Mouse (Mus musculus) limb, embryonic 11.5 days (tissue): ENCODE results near the gene Dcpp3. TPM values are rescaled to one million over a fixed set of nuclear protein-coding genes. Genes with fewer than 3 reads are reported as not detected.
"Not testable (repeated sequence)": the region's sequence is repeated elsewhere in the genome, so short reads cannot be mapped to it uniquely, and the experiment has no call there.

Experiments
- ATAC-seq: fragments of 200-750 bp; cut with Nextera tagmentation; 2 replicates; pipeline ENCODE4 v1.8.0; 2017; ENCODE audit warnings: low read depth; ENCODE audit not compliant: insufficient number of reproducible peaks, low FRiP score, low TSS enrichment
- DNase-seq: peaks from one replicate; pipeline ENCODE4 v3.0.0-alpha.2; 2015; ENCODE audit warnings: low spot score
- H3K27ac ChIP-seq: fragments of 300-500 bp; sonication (generic); replicated peaks from 2 replicates; pipeline ENCODE4 v1.5.1; 2014; ENCODE audit warnings: low read depth, mild to moderate bottlenecking, low read length
- H3K27me3 ChIP-seq: fragments of 300-500 bp; sonication (generic); 2 replicates; pipeline ENCODE4 v1.6.1; 2014; ENCODE audit warnings: mild to moderate bottlenecking, low read length, mixed read lengths; ENCODE audit not compliant: control insufficient read depth, insufficient read depth
- H3K36me3 ChIP-seq: fragments of 300-500 bp; sonication (generic); 2 replicates; pipeline ENCODE4 v1.6.1; 2014; ENCODE audit warnings: mild to moderate bottlenecking, low read length, moderate library complexity, mixed read lengths; ENCODE audit not compliant: control insufficient read depth, insufficient read depth
- H3K4me1 ChIP-seq: fragments of 300-500 bp; sonication (generic); 2 replicates; pipeline ENCODE4 v1.6.1; 2014; ENCODE audit warnings: low read length, mixed read lengths; ENCODE audit not compliant: control insufficient read depth, insufficient read depth
- H3K4me2 ChIP-seq: fragments of 300-500 bp; sonication (generic); 2 replicates; pipeline ENCODE4 v1.6.1; 2014; ENCODE audit warnings: low read depth, mild to moderate bottlenecking, moderate library complexity; ENCODE audit not compliant: severe bottlenecking
- H3K4me3 ChIP-seq: fragments of 300-500 bp; sonication (generic); 2 replicates; pipeline ENCODE4 v1.5.1; 2014; ENCODE audit warnings: low read depth, low read length
- H3K9ac ChIP-seq: fragments of 300-500 bp; sonication (generic); 2 replicates; pipeline ENCODE4 v1.6.1; 2014; ENCODE audit warnings: mild to moderate bottlenecking, low read length
- H3K9me3 ChIP-seq: fragments of 300-500 bp; sonication (generic); 2 replicates; pipeline ENCODE4 v1.6.1; 2016; ENCODE audit warnings: low read length; ENCODE audit not compliant: control insufficient read depth
- WGBS: fragments of 180-500 bp; shearing (Covaris S2); extraction: QIAGEN DNeasy Blood & Tissue Kit; methylation state at CpG from one replicate; pipeline ENCODE4 v1.1.7; 2014; 5-methylcytosine and 5-hydroxymethylcytosine counted together
- polyA plus RNA-seq: library from polyadenylated mRNA; unstranded; fragments of >200 nt; fragmentation: Nextera tagmentation; extraction: Ambion mirVana; gene quantifications from 2 replicates; pipeline ENCODE4 v1.2.1, GENCODE M21; 2014

The Dcpp3 gene
- polyA plus RNA-seq, 1 experiment from 2014 or later: not detected

GRCm38 (mm10) chr17:23925090-23925493, 7.8 kb downstream of the Dcpp3 start:
- peak; percentile 74 for DNase-seq
- Histone ChIP-seq H3K4me3 (peak overlapping the region; percentile 53), H3K4me2 (peak overlapping the region; percentile 85), H3K27ac (peak overlapping the region; percentile 93), H3K4me1 (peaks cover 3% of the 10 kb centered on the region; the same call in 1 of the 2 replicates), H3K27me3 (no peaks in the 10 kb centered on the region), H3K9ac (peak overlapping the region; percentile 76), H3K9me3 (no peaks in the 10 kb centered on the region), H3K36me3 (no peaks in the 10 kb centered on the region)
- under 1% methylated on average over 14 of the region's 14 CpGs for WGBS
- peak; percentile 83 for ATAC-seq

- ATAC-seq (no peak), DNase-seq (no peak)
- H3K27ac ChIP-seq: no peak overlapping the region
- no peaks in the 10 kb centered on the region for H3K9me3 ChIP-seq
- H3K9ac ChIP-seq: no peak overlapping the region
- H3K27me3 ChIP-seq: no peaks in the 10 kb centered on the region
- no peak overlapping the region for H3K4me3 ChIP-seq
- no peak overlapping the region for H3K4me2 ChIP-seq
- WGBS: 76% methylated on average over 5 of the region's 5 CpGs
- no peaks in the 10 kb centered on the region for H3K4me1 ChIP-seq
- H3K36me3 ChIP-seq: no peaks in the 10 kb centered on the region
Measured at GRCm38 (mm10) chr17:23931157-23931556, 13.9 kb downstream of the Dcpp3 start.

- H3K4me2 ChIP-seq: no peak within 1 kb of the TSS
- H3K4me3 ChIP-seq: no peak within 1 kb of the TSS
- no peak within 1 kb of the TSS for H3K9ac ChIP-seq
- H3K9me3 ChIP-seq: no peaks in the 10 kb centered on the region
- no peaks in the 10 kb centered on the region for H3K4me1 ChIP-seq
- DNase-seq: no peak
- no peak within 1 kb of the TSS for H3K27ac ChIP-seq
- H3K27me3 ChIP-seq: no peaks in the 10 kb centered on the region
- no peaks in the 10 kb centered on the region for H3K36me3 ChIP-seq
- no peak for ATAC-seq
Measured at GRCm38 (mm10) chr17:23941372-23941771, 24.1 kb downstream of the Dcpp3 start, which contains the start of gene Sbp. TSS of gene Sbp (plus strand) at chr17:23941672.

DNA sequence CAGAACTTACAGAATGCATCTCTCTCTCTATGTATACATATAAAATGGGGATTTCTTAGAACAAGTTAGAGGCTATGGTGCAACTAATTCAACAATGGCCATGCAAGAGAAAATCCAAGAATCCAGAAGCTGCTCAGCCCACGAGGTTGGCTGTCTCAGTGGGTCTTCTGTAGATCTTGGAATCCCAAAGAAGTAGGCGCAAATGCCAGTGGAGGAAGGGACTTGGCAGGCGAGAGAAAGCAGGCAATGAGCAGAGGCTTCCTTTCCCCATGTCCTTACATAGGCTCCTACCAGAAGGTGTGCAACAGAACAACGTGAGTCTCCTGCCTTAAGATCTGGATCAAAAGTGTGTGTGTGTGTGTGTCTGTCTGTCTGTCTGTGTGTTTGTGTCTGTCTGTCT, 30.2 kb downstream of the Dcpp3 start:
- WGBS: 85% methylated on average over 4 of the region's 4 CpGs
- not testable (repeated sequence) for ATAC-seq, DNase-seq, H3K9ac ChIP-seq, H3K36me3 ChIP-seq, H3K27ac ChIP-seq, H3K4me2 ChIP-seq, H3K27me3 ChIP-seq, H3K4me1 ChIP-seq, H3K9me3 ChIP-seq, H3K4me3 ChIP-seq

- ATAC-seq (no peak), DNase-seq (no peak)
- H3K4me3 ChIP-seq: no peak overlapping the region
- H3K9ac ChIP-seq: no peak overlapping the region
- no peaks in the 10 kb centered on the region for H3K27me3 ChIP-seq
- H3K9me3 ChIP-seq: no peaks in the 10 kb centered on the region
- 89% methylated on average over 2 of the region's 2 CpGs for WGBS
- no peaks in the 10 kb centered on the region for H3K4me1 ChIP-seq
- no peaks in the 10 kb centered on the region for H3K36me3 ChIP-seq
- no peak overlapping the region for H3K4me2 ChIP-seq
- no peak overlapping the region for H3K27ac ChIP-seq
Measured at GRCm38 (mm10) chr17:23949068-23949467, 31.8 kb downstream of the Dcpp3 start.

GRCm38 (mm10) chr17:23950828-23951227, 33.6 kb downstream of the Dcpp3 start:
- not testable (repeated sequence) for H3K4me2 ChIP-seq, H3K9me3 ChIP-seq, H3K9ac ChIP-seq, DNase-seq, ATAC-seq, H3K27me3 ChIP-seq, H3K4me3 ChIP-seq, H3K36me3 ChIP-seq, H3K27ac ChIP-seq, H3K4me1 ChIP-seq
- 85% methylated on average over 4 of the region's 4 CpGs for WGBS

GRCm38 (mm10) chr17:23955174-23955573, 37.9 kb downstream of the Dcpp3 start, which contains the start of gene Sbpl:
TSS of gene Sbpl (minus strand) at chr17:23955274.
- Histone ChIP-seq H3K9ac (no peak within 1 kb of the TSS), H3K27ac (no peak within 1 kb of the TSS), H3K36me3 (no peaks in the 10 kb centered on the region), H3K4me2 (no peak within 1 kb of the TSS), H3K9me3 (no peaks in the 10 kb centered on the region), H3K27me3 (no peaks in the 10 kb centered on the region), H3K4me3 (no peak within 1 kb of the TSS), H3K4me1 (no peaks in the 10 kb centered on the region)
- no peak for DNase-seq
- WGBS: 85% methylated on average over 5 of the region's 5 CpGs
- ATAC-seq: no peak

DNA sequence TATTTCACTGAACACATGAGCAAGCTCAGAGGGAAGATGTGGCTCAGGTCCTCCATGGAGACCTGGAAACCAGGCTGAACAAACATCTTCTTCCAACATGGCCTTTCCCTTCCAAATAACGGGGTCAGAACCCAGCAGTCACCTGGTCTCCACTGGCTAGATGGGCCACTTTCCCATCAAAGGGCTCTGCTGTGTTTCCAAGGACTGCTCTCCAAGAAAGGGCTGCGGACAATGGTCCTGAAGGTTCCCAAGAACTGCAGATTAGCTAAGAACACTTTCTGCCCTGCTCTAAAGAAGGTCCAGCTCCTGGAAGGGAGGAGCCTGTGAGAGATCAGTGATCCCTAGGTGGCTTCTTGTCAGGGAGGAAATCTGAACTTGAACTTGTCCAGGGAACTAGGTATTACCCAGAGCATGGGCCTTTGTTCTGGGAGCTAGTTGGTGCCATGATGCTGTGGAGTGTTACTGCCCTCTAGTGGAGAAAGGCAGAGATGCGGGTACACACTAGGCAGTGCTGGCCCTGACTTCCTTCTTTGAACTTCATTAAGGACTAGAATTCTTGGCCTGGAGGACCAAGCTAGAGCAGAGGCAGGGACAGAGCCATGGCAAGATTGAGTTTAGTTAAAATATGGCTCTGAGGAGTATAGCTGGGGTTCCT, 43.0 kb downstream of the Dcpp3 start:
- no peak overlapping the region for H3K27ac ChIP-seq
- 41% methylated on average over 3 of the region's 3 CpGs for WGBS

More for the DNA sequence above, 43.0 kb downstream of the Dcpp3 start:
- Histone ChIP-seq H3K4me2 (no peak overlapping the region), H3K9me3 (no peaks in the 10 kb centered on the region), H3K36me3 (no peaks in the 10 kb centered on the region), H3K4me1 (no peaks in the 10 kb centered on the region), H3K27me3 (no peaks in the 10 kb centered on the region), H3K4me3 (no peak overlapping the region), H3K9ac (peak overlapping the region; percentile 8)
- DNase-seq (peak; percentile 92), ATAC-seq (peak; percentile 90)
